Mouse (Mus musculus): ENCODE data around the gene Hspb11. TPM values are rescaled to one million over a fixed set of nuclear protein-coding genes. Genes with fewer than 3 reads are reported as not detected.

The Hspb11 gene
- polyA plus RNA-seq, 1 experiment from 2014 or later = 39.5 TPM

- no peaks in the 10 kb centered on the region for H3K27me3 ChIP-seq
- H3K4me3 ChIP-seq = no peak overlapping the region
- peaks cover 32% of the 10 kb centered on the region for H3K36me3 ChIP-seq (ENCODE audit: poor library complexity, severe bottlenecking)
- WGBS = 95% methylated on average over 8 of the region's 8 CpGs
- H3K9me3 ChIP-seq (replicated peaks) = peaks cover 2% of the 10 kb centered on the region; the same call in 1 of the 2 replicates
- no peak overlapping the region for H3K27ac ChIP-seq
- H3K4me2 ChIP-seq = no peak overlapping the region
- ATAC-seq = no peak
- H3K9ac ChIP-seq = no peak overlapping the region
- H3K4me1 ChIP-seq = no peaks in the 10 kb centered on the region
Measured at GRCm38 (mm10) chr4:107328530-107328929, 75.1 kb downstream of the Hspb11 start.

Other genes with a start within 250 kb of the Hspb11 start
- gene Mrpl37, start 186.7 kb upstream of the Hspb11 start, polyA plus RNA-seq (2015; fragmentation: Nextera tagmentation; extraction: Ambion mirVana) = 81.4 and 81.9 TPM in 2 replicates
- gene Cyb5rl, start 186.6 kb upstream of the Hspb11 start, polyA plus RNA-seq (2015; fragmentation: Nextera tagmentation; extraction: Ambion mirVana) = 4.8 and 5.6 TPM in 2 replicates
- not detected in 2 replicates for gene Cdcp2, start 156.7 kb upstream of the Hspb11 start, polyA plus RNA-seq (2015; fragmentation: Nextera tagmentation; extraction: Ambion mirVana)
- 335 and 337 TPM in 2 replicates for gene Tmem59, start 75.2 kb upstream of the Hspb11 start, polyA plus RNA-seq (2015; fragmentation: Nextera tagmentation; extraction: Ambion mirVana)
- gene Tceanc2, start 74.5 kb upstream of the Hspb11 start, polyA plus RNA-seq (2015; fragmentation: Nextera tagmentation; extraction: Ambion mirVana) = 38.9 and 52.3 TPM in 2 replicates
- not detected in 2 replicates for gene Ldlrad1, start 44.4 kb upstream of the Hspb11 start, polyA plus RNA-seq (2015; fragmentation: Nextera tagmentation; extraction: Ambion mirVana)
- gene Lrrc42, start 61 bp upstream of the Hspb11 start, polyA plus RNA-seq (2015; fragmentation: Nextera tagmentation; extraction: Ambion mirVana) = 67.4 and 68.9 TPM in 2 replicates
- not detected in 2 replicates for gene Dio1, start 53.6 kb downstream of the Hspb11 start, polyA plus RNA-seq (2015; fragmentation: Nextera tagmentation; extraction: Ambion mirVana)
- 45.8 and 51.1 TPM in 2 replicates for gene Yipf1, start 60.8 kb downstream of the Hspb11 start, polyA plus RNA-seq (2015; fragmentation: Nextera tagmentation; extraction: Ambion mirVana)
- gene Ndc1, start 114.2 kb downstream of the Hspb11 start, polyA plus RNA-seq (2015; fragmentation: Nextera tagmentation; extraction: Ambion mirVana) = 23.7 and 27.6 TPM in 2 replicates
- 0.75 and 0.84 TPM in 2 replicates for gene Glis1, start 181.0 kb downstream of the Hspb11 start, polyA plus RNA-seq (2015; fragmentation: Nextera tagmentation; extraction: Ambion mirVana)